Mouse (Mus musculus): ENCODE data around the gene Crim1.

Gene Crim1

GRCm38 (mm10) chr17:78211881-78212280 lies 11.8 kb downstream of the Crim1 start:
- WGBS, result 86% methylated on average over 5 of the region's 5 CpGs

DNA sequence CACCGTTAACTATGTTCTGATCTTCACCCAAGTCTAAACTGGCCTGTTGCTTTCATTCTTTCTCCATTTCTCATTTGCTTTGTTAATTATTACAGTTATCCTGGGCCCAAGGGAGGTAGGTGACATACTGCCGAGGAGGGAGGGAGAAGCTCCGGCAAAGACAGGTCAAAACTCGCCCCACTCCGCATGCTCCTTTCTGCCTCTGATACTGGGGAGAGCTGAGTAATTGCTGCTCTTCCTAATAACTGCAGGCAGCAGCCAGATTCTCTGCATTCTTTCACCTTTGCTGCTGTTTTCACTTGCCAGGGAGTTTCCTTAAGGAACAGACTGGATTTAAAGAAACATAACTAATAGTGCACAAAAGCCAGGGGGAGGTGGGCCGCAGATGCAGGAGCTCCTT lies 13.1 kb downstream of the Crim1 start:
- WGBS, result 84% methylated on average over 6 of the region's 6 CpGs

DNA sequence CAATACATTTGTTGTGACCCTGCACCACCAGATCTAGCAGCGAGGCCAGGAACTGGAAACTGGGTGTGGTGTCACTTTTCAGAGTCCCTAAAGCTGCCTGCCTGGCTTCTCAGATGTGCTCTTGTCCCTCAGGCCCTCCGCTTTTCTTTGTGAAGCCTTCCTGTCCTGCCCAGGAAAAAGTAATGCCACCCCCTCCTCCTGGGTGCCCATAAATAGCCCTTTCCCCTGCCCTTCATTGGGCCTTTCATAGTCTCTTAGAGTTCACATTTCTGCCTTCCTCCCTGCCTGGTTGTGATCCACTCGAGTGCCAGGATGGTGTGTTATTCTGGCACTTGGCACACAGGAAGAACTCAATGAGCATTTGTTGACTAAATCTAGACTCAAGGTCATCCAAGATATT lies 16.5 kb downstream of the Crim1 start:
- 59% methylated on average over 3 of the region's 3 CpGs for WGBS

GRCm38 (mm10) chr17:78217406-78217805 lies 17.4 kb downstream of the Crim1 start:
- WGBS, result 68% methylated on average over 6 of the region's 6 CpGs

DNA sequence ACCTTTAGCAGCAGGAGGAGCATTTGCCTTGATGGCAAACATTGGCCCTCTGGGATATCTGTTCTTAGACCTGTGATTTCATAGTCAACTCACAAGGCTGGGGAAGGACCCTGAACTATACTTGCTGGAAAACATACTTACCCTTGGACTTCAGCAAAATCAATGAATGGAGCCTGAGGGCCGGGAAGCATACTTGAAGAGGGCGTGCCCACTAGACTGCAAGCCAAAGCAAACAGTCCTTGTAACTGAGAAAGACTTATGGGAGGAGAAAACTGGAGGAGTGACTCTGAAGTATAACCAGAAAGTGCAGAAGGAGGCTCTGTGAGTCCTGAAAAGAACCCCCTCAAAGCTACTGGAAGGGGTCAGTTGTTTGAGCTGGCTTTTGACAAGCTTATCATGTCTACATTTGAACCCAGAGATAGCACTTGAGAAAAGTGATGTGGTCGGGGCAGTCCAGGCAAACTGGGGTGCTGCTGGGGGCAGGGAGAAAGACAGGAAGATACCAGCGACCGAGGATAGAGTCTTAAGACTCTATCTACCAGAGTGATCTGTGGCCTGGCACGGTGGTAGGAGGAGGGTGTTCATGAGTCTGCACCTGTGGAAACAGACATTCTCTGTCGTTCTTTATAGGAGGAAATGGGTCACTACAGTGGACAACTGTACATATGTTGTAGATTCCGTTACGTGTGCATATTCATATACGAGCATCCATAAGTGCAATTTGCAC lies 18.6 kb downstream of the Crim1 start:
- 90% methylated on average over 10 of the region's 10 CpGs for WGBS

DNA sequence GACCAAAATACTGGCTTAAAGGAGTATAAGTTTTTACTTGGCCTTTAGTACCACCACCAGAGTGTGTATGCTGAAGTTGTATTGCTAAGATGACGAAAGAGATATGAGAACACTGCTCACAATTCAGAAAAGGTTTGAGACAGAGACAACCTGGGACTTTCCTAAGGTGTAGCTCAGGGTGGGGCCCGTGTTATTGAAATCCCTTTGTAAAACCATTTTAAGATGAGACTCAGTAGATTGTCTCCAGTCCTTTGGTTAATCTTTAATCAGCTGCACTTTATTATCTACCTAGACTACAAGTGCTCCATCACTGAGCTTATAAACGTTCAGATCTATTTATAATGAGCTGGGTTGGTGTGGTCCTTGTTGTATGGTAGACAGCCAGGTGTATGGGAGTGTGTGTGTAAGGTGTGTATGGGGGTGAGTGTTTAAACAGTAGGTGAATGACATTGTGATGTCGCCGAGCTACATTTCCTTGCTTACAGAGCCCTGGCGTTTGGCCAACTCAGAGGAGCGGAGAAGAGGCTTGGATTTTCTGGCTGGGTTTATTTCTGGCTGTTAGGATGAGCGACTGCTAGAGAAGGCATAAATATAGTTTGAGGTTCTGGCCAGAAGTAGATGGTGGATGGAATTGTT lies 21.1 kb downstream of the Crim1 start:
- 42% methylated on average over 8 of the region's 8 CpGs for WGBS

DNA sequence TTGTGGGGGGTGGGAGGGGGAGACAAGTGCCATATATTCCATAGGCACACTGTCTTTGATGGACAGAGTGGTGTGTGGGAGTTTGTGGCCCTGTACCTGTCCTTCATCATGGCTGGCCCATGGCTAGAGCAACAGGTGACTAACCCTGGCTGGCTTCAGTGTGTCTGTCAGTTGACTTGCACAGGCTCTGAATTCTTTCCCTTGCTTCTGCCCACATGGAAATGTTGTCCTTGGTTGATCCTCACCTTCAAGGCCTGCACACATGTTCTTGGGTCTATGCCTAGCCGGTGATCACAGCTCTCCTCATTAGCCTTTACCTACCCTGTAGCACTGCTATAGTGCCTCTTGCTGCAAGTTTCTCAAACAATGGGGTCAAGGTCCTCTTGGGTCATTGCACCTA lies 21.8 kb downstream of the Crim1 start:
- WGBS, result 94% methylated on average over 1 of the region's 1 CpGs

- 54% methylated on average over 10 of the region's 10 CpGs for WGBS
Observed at GRCm38 (mm10) chr17:78223988-78224387, 23.9 kb downstream of the Crim1 start.

DNA sequence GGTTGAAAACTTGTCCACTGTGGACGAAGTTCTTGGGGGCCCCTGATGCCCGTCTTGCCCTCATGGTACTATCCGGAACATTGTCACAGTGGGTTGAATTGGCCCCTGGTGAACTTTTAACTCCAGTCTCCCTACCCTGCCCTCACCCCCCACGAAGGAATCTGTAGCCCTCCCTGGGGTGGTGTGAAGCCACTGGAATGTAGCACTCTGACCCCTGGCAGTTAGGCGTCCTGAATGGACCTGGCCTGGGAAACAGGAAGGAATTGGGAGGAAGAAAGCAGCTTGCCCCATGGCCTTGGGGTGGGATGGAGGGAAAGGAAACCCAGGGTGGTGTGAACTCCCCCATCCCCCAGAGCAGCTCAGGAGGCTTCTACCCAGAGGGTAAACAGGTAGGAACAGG lies 25.5 kb downstream of the Crim1 start:
- WGBS, result 87% methylated on average over 5 of the region's 5 CpGs

- WGBS, result 45% methylated on average over 3 of the region's 3 CpGs
Observed at GRCm38 (mm10) chr17:78227211-78227610, 27.2 kb downstream of the Crim1 start.

GRCm38 (mm10) chr17:78231567-78231966 lies 31.5 kb downstream of the Crim1 start:
- WGBS, result 96% methylated on average over 5 of the region's 5 CpGs

- WGBS, result 82% methylated on average over 13 of the region's 13 CpGs
Observed at GRCm38 (mm10) chr17:78232703-78233102, 32.7 kb downstream of the Crim1 start.

- 83% methylated on average over 6 of the region's 6 CpGs for WGBS
Observed at GRCm38 (mm10) chr17:78233873-78234272, 33.8 kb downstream of the Crim1 start.

GRCm38 (mm10) chr17:78236126-78236525 lies 36.1 kb downstream of the Crim1 start:
- WGBS, result 96% methylated on average over 12 of the region's 12 CpGs

- WGBS, result 86% methylated on average over 13 of the region's 13 CpGs
Observed at GRCm38 (mm10) chr17:78237954-78238353, 37.9 kb downstream of the Crim1 start.

- WGBS, result 93% methylated on average over 4 of the region's 4 CpGs
Observed at GRCm38 (mm10) chr17:78240161-78240560, 40.1 kb downstream of the Crim1 start.

DNA sequence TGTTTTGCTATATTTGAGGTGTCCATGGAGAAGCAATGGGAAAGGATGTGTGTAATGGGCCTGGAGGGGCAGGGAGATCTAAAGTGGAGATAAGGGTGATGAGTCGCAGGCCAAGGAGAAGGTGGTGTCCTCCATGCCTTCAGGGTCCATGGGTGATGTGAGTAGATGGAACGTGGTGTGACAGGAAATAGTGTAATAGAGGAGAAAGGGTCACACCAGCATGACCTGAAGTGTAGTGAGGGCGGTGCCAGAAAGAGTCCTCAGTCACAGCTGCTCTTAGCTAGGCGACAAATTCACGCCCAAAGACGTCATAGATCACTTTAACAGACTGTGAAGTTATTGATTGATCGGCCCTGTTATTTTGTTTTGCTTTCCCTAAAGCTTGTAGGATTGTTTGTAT lies 41.2 kb downstream of the Crim1 start:
- 89% methylated on average over 7 of the region's 7 CpGs for WGBS

GRCm38 (mm10) chr17:78244752-78245151 lies 44.7 kb downstream of the Crim1 start:
- 77% methylated on average over 6 of the region's 6 CpGs for WGBS

- 74% methylated on average over 4 of the region's 4 CpGs for WGBS
Observed at GRCm38 (mm10) chr17:78245444-78245843, 45.4 kb downstream of the Crim1 start.

DNA sequence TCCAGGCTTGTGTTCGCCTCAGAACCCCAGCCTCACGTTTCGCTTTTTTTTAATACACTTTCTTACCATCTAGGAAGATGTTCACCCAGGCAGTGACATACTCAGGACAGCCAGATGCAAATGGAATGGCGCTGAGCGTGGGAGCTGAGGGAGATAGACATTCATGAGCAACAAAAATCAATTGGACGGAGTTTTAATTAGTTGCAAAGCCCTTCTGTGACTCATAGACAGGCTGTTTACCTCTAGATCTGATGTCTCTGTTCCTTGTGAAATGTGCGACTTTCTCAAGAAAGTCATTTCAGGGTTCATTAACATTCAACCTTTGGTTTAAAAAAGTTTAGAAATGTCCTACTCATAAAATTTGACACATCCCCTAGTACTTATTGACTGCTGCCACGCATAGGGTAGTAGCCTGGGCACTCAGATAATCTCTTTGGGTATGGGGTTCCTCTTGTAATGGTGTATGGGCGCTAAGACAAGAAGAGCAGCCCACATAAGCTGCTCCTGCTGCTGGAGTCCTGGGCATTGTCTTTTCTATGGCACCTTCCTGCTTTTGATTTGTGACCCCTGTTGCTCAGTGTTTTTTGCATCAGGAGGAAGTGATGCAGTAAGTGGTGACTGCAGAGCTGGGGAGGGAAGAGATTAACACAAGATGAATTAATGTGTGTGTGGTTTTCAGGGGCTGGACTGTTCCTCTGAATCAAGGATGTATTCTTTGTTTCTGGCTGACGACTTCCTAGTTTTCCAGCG lies 46.8 kb downstream of the Crim1 start:
- WGBS, result 73% methylated on average over 11 of the region's 11 CpGs

GRCm38 (mm10) chr17:78248197-78248596 lies 48.1 kb downstream of the Crim1 start:
- WGBS, result 73% methylated on average over 5 of the region's 5 CpGs

DNA sequence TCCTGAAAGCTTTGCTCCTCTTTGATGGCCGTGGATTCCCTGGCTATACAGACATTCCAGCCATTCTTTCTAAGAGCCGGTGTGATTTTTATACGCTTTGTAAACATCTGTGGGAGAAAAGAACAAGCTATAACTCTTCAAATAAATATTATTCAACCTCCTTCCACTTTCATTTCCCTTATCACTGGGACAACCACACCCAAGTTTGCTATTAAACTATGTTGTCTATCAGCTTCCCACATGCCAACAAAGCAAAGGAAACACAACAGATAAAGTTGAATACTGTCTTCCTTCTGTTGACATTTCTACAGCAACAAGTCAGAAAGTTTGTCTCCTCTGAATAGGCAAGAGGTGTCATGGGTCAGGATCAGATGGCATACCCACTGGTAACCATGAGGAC lies 48.9 kb downstream of the Crim1 start:
- WGBS, result 80% methylated on average over 3 of the region's 3 CpGs
